Comparison of ENCODE assay signal across 9 mouse cellular contexts in genomic region chr9:15241596-15241939, GRCm38 (mm10). TPM values are rescaled to one million over a fixed set of nuclear protein-coding genes. Genes with fewer than 3 reads are reported as not detected.
DNase-seq lines count a peak whose midpoint lies in the region; ATAC-seq and TF ChIP-seq lines count a peak whose summit lies in the region.
"Had no signal": no experiment of that assay in that cellular context is flagged by ENCODE, and none has a peak within 500 bp of the region (broad histone marks: within the 10 kb centered on the region; RNA-seq: fewer than 3 reads in every experiment).

No protein-coding gene starts in this region.

- H3K27ac ChIP-seq in midbrain, postnatal 0 days (ENCODE audit: low read depth, low read length): no peak overlapping the region
- H3K27ac ChIP-seq: macrophage had no signal

- H3K9ac ChIP-seq in midbrain, postnatal 0 days (replicated peaks; ENCODE audit: low read length, poor library complexity, severe bottlenecking): no peak overlapping the region

- no peak overlapping the region for H3K4me3 ChIP-seq in midbrain, postnatal 0 days (ENCODE audit: low read depth, low read length)

- ATAC-seq in frontal cortex, adult (ENCODE audit: low TSS enrichment): 0 out of 2 replicates have a peak, but pooled peaks have one; percentile 28
- ATAC-seq in midbrain, postnatal 0 days (ENCODE audit: low FRiP score): no peak

- DNase-seq in frontal cortex, postnatal 25 days (ENCODE audit: low spot score in 2 of 2): no peak
- peak; percentile 19 to 30 for DNase-seq in B cell, adult 2 months
- DNase-seq in adrenal gland, postnatal 25 days: peak; percentile 58
- peak; percentile 62 for DNase-seq in gonadal fat pad, adult 2 months (ENCODE audit: low read depth)
- peak; percentile 90 for DNase-seq in large intestine, adult 2 months (ENCODE audit: low read depth, low spot score)
- DNase-seq in midbrain, postnatal 0 days (ENCODE audit: low spot score): peak; percentile 61
- DNase-seq in thymus, postnatal 25 days: peak; percentile 33

- H3K36me3 ChIP-seq in midbrain, postnatal 0 days (ENCODE audit: insufficient read depth, low read length): no peaks in the 10 kb centered on the region

- no peak overlapping the region for H3K4me2 ChIP-seq in midbrain, postnatal 0 days (ENCODE audit: low read depth, low read length, poor library complexity, severe bottlenecking)

- no peaks in the 10 kb centered on the region; the same call in 1 of the 2 replicates for H3K4me1 ChIP-seq in midbrain, postnatal 0 days (ENCODE audit: insufficient read depth, low read length)

- no peaks in the 10 kb centered on the region for H3K27me3 ChIP-seq in midbrain, postnatal 0 days (ENCODE audit: insufficient read depth, low read length)

- H3K9me3 ChIP-seq in midbrain, postnatal 0 days (ENCODE audit: low read length): no peaks in the 10 kb centered on the region

- 19% methylated on average over 9 of the region's 9 CpGs for WGBS in large intestine, adult 2 months
- 51% methylated on average over 9 of the region's 9 CpGs for WGBS in midbrain, postnatal 0 days

- peak; percentile 66 for TF ChIP-seq CTCF in midbrain, postnatal 0 days (IDR thresholded peaks at IDR 0.05)

RNA-seq across cellular contexts. Expression of gene Vstm5, which starts 2.7 kb away (rescaled TPM):
- 1.0 TPM in 1 of 2 replicates, not detected in the other for total RNA-seq in adrenal gland, postnatal 25 days (2021)
- 5.1 and 5.9 TPM in 2 replicates for polyA plus RNA-seq in gonadal fat pad, adult 2 months (2012; rRNA removed)
- polyA plus RNA-seq in large intestine, adult 2 months (2012; rRNA removed): 35.6 and 45.8 TPM in 2 replicates
- total RNA-seq in midbrain, postnatal 0 days (2014; rRNA removed): 37.4 and 43.4 TPM in 2 replicates
- polyA plus RNA-seq in midbrain, postnatal 0 days (2015; fragmentation: Nextera tagmentation; extraction: Ambion mirVana): 30.6 and 37.2 TPM in 2 replicates
- polyA plus RNA-seq: macrophage had no signal

RNA-seq across cellular contexts. Expression of gene Med17, which starts 38.2 kb away (rescaled TPM):
- total RNA-seq in adrenal gland, postnatal 25 days (2021): 21.8 and 43.0 TPM in 2 replicates
- polyA plus RNA-seq in gonadal fat pad, adult 2 months (2012; rRNA removed): 26.6 and 31.6 TPM in 2 replicates
- 21.5 and 28.0 TPM in 2 replicates for polyA plus RNA-seq in large intestine, adult 2 months (2012; rRNA removed)
- 28.6 and 28.8 TPM in 2 replicates for total RNA-seq in midbrain, postnatal 0 days (2014; rRNA removed)
- 19.4 and 24.6 TPM in 2 replicates for polyA plus RNA-seq in midbrain, postnatal 0 days (2015; fragmentation: Nextera tagmentation; extraction: Ambion mirVana)

Comparison
In these comparisons a context has a peak if more than half of its experiments do, and no peak if none do; other contexts are left out.
1. DNase-seq: peak in B cell, adult 2 months (2 of 2), adrenal gland, postnatal 25 days (single experiment), gonadal fat pad, adult 2 months (single experiment), large intestine, adult 2 months (single experiment), midbrain, postnatal 0 days (single experiment) and thymus, postnatal 25 days (single experiment); none in frontal cortex, postnatal 25 days (0 of 2).